Mouse (Mus musculus): Measurements from ENCODE around the gene Aldoart2.

DNA sequence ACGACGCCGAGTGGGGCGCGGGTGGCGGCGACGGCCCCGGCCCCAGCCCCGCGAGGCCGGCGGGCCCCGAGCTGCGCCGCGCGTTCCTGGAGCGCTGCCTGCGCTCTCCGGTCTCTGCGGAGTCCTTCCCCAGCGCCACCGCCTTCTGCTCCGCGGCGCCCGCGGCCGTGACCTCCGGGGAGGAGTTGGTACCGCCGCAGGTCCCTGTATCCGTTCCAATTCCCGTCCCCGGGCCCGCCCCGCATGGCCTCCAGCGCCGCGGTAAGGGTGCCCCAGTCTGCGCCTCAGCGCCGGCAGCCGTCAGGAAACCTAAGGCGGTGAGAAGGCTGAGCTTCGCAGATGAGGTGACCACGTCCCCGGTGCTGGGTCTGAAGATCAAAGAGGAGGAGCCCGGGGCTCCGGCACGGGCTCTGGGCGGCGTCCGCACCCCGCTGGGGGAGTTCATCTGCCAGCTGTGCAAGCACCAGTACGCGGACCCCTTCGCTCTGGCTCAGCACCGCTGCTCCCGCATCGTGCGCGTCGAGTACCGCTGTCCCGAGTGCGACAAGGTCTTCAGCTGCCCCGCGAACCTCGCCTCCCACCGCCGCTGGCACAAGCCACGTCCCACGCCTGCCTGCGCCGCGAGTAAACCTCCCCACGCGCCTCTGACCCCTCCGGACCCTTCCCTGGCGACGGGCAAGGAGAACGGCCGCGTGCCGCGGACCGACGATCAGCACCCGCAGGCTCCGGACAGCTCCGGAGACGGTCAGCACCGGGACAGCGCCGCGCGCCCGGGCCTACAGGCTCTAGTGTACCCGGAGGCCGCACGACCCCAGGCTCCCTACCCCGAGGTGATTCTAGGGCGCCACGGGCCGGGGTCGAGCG, 34.8 kb downstream of the Aldoart2 start:
- no peak for TF ChIP-seq EP300 (IDR thresholded peaks at IDR 0.05; ENCODE audit: low read depth)
- no peak for TF ChIP-seq CTCF (IDR thresholded peaks at IDR 0.05; ENCODE audit: low read depth)
